Mouse (Mus musculus): Measurements from ENCODE around the gene Grid1. TPM values are rescaled to one million over a fixed set of nuclear protein-coding genes. Genes with fewer than 3 reads are reported as not detected.

Grid1 gene
- polyA plus RNA-seq, 1 experiment from 2014 or later = 0.81 TPM

DNA sequence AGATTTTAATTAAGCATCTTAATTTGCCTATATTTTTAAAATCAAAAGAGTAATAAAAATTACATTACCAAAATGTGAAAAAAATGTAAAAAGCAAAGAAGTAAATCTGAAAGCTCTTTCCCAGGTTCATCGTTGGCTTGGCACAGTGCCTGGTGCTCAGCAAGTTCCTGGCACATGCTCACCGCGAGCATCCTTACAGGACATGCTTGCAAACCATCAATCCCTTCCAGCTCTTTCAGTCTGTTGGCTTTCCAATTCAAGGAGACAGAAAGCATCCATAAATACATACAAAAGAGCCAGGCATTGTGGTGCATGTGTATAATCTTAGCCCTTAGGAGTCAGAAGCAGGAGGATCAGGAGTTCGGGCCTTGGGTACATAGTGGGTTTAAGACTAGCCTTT is 430.5 kb downstream of the Grid1 start:
- Histone ChIP-seq H3K4me3 (no peak overlapping the region), H3K27ac (no peak overlapping the region), H3K4me2 (no peak overlapping the region), H3K4me1 (no peaks in the 10 kb centered on the region), H3K27me3 (no peaks in the 10 kb centered on the region), H3K9ac (no peak overlapping the region), H3K36me3 (no peaks in the 10 kb centered on the region), H3K9me3 (no peaks in the 10 kb centered on the region)
- no peak for ATAC-seq (ENCODE audit: insufficient number of reproducible peaks, insufficient read depth, low FRiP score, low TSS enrichment, low read depth)
- 75% methylated on average over 4 of the region's 4 CpGs for WGBS

DNA sequence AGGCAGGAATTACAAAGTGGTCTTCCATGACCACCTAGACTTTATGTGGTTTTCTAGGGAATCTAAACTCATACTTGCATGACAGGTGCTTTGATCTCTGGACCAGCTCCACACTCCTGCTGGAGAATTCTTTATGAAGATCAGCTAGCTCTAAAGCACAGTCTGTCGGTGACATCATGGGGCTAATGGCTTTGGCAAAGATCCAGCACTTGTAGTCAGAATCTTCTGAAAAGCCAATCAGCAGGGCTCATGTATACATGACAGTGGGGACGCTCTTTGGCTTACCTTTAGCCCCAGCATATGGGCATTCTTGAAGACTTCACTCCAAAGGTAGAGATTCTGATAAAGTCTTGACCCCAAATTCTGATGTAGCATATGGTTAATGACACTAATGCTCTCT is 434.6 kb downstream of the Grid1 start:
- H3K36me3 ChIP-seq = no peaks in the 10 kb centered on the region
- H3K4me1 ChIP-seq = no peaks in the 10 kb centered on the region
- no peaks in the 10 kb centered on the region for H3K27me3 ChIP-seq
- no peak overlapping the region for H3K27ac ChIP-seq
- ATAC-seq (ENCODE audit: insufficient number of reproducible peaks, insufficient read depth, low FRiP score, low TSS enrichment, low read depth) = no peak
- no peak overlapping the region for H3K4me3 ChIP-seq
- H3K9ac ChIP-seq = no peak overlapping the region
- H3K4me2 ChIP-seq = no peak overlapping the region
- WGBS = 62% methylated on average over 2 of the region's 2 CpGs
- no peaks in the 10 kb centered on the region for H3K9me3 ChIP-seq

DNA sequence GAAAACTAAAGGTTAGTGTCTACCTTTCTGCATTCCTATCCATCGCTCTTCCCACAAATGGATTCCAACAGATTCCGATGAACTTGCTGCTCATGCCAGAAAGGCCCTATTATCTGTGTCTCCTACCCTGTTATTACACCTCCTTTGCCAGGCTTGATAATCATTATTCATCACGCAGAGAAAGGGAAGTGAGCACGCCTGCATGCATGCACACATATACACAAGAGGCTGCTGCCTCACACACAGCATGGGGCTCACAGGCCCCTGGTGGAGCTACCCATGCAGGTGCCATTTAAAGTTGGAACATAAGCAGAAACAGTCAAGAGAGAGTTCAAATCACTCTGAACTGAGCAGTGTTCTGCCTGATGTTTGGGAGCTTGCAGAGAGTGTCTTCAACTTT is 450.4 kb downstream of the Grid1 start:
- no peak overlapping the region for H3K4me3 ChIP-seq
- WGBS = 85% methylated on average over 4 of the region's 4 CpGs
- no peaks in the 10 kb centered on the region for H3K27me3 ChIP-seq
- no peaks in the 10 kb centered on the region for H3K9me3 ChIP-seq
- H3K36me3 ChIP-seq = no peaks in the 10 kb centered on the region
- no peak for ATAC-seq (ENCODE audit: insufficient number of reproducible peaks, insufficient read depth, low FRiP score, low TSS enrichment, low read depth)
- no peak overlapping the region for H3K4me2 ChIP-seq
- no peaks in the 10 kb centered on the region for H3K4me1 ChIP-seq
- H3K27ac ChIP-seq = no peak overlapping the region
- H3K9ac ChIP-seq = no peak overlapping the region

DNA sequence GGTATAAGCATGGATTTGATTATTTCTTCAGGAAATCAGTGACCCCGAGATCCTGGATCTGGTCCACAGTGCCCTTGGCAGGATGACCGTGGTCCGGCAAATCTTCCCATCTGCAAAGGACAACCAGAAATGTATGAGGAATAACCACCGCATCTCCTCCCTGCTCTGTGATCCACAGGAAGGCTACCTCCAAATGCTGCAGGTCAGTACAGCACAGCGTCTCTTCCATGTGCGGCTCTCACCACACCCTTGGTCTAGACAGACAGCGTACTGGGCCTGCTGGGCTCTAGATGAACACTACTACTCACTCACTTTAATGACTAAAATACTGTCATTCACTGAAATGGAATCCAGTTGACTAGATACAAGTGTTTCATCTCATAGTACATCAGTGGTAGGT is 489.3 kb downstream of the Grid1 start:
- Histone ChIP-seq H3K4me2 (no peak overlapping the region), H3K36me3 (no peaks in the 10 kb centered on the region), H3K9ac (no peak overlapping the region), H3K9me3 (no peaks in the 10 kb centered on the region), H3K4me3 (no peak overlapping the region), H3K27me3 (no peaks in the 10 kb centered on the region), H3K4me1 (no peaks in the 10 kb centered on the region), H3K27ac (no peak overlapping the region)
- WGBS = 91% methylated on average over 7 of the region's 7 CpGs
- ATAC-seq (ENCODE audit: insufficient number of reproducible peaks, insufficient read depth, low FRiP score, low TSS enrichment, low read depth) = 0 out of 2 replicates have a peak, but pooled peaks have one; percentile 52

DNA sequence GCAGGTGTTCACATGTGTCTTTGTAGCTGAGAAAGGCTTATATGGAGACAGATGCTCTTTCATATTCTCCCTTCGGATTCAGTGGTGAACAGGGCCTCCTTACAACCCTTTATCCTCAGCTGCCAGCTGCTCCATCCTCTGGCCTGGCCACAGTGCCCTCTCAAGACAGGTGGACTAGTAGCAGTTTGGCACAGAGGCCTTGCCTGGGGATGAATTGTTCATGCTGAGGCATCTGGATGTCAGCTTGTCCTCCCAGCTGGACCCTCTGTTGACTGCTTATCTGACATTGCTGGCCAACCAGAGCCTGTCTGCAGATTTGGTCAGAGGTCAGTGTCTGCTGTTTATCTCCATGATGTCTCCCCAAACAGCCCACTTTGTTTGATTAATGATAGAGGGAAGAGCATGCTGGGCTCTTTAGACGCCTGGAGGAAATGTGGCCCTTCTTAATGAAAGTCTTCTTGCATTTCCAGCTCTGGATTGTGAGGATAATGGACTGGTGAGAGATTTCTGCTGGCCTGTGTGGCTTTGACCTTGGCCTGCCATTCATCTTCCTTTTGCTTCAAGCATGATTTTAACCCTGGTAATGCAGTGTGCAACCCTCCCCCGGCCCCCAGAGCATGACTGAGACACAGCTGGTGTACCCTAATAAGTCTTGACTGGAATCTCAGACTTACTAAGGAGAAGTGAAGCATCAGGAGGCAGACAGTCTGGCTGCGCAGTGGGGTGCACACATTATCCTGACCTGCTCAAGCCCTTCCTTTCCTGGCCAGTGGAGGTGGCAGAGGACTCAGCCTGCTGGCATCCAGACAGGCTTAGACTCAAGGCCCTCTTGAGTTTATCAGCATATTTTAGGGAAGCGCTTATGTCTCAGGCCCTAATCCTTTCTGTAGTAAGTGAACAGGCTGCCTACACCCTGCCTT is 493.7 kb downstream of the Grid1 start:
- Histone ChIP-seq H3K4me3 (no peak overlapping the region), H3K36me3 (no peaks in the 10 kb centered on the region), H3K27ac (no peak overlapping the region), H3K9ac (no peak overlapping the region), H3K9me3 (no peaks in the 10 kb centered on the region), H3K27me3 (no peaks in the 10 kb centered on the region), H3K4me1 (no peaks in the 10 kb centered on the region), H3K4me2 (no peak overlapping the region)
- no peak for ATAC-seq (ENCODE audit: insufficient number of reproducible peaks, insufficient read depth, low FRiP score, low TSS enrichment, low read depth)
- WGBS = 72% methylated on average over 5 of the region's 5 CpGs

DNA sequence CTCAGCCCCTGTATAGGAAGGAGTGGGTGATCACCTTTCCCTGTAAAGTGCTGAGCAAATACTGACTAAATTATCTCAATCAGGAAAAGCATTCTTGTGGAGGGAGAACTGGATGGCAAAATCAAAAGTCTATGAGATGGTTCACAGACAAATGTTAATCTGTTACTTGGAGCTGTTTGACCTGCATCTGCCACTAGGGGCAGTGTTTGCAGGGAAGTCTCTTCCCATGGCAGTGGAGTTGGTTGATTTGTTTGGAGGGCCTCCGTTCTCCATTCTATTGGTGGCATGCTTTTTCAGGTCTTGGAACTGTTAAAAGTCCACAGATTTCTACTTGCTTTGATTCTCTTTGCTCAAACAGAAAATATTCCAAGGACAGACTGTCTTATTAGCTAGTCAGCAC is 506.4 kb downstream of the Grid1 start:
- Histone ChIP-seq H3K4me2 (no peak overlapping the region), H3K9ac (no peak overlapping the region), H3K27me3 (no peaks in the 10 kb centered on the region), H3K4me3 (no peak overlapping the region), H3K36me3 (no peaks in the 10 kb centered on the region), H3K9me3 (no peaks in the 10 kb centered on the region), H3K27ac (no peak overlapping the region), H3K4me1 (no peaks in the 10 kb centered on the region)
- WGBS = 75% methylated on average over 1 of the region's 1 CpGs
- no peak for ATAC-seq (ENCODE audit: insufficient number of reproducible peaks, insufficient read depth, low FRiP score, low TSS enrichment, low read depth)

DNA sequence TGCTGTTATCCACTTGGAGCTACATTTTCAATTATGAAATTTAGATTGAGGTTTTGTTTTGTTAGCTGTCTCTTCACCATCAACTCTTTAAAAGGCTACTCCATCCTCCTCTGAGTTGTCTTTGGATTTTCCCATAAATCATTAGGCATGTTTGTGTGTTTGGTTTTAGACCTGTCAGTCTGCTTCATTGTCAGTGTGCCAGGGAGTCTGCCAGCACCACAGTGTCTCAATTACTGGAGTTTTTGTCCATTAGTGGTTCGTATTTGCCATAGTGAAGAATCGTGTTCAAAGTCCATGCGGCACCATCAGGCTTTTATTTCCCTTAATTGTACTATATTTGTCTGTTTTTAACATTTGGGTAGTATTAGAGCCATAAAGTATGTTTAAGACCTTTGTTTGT is 516.7 kb downstream of the Grid1 start:
- no peak for ATAC-seq (ENCODE audit: insufficient number of reproducible peaks, insufficient read depth, low FRiP score, low TSS enrichment, low read depth)
- Histone ChIP-seq H3K9me3 (no peaks in the 10 kb centered on the region), H3K27ac (no peak overlapping the region), H3K27me3 (no peaks in the 10 kb centered on the region), H3K4me3 (no peak overlapping the region), H3K4me2 (no peak overlapping the region), H3K36me3 (no peaks in the 10 kb centered on the region), H3K4me1 (no peaks in the 10 kb centered on the region), H3K9ac (no peak overlapping the region)
- 83% methylated on average over 3 of the region's 3 CpGs for WGBS

DNA sequence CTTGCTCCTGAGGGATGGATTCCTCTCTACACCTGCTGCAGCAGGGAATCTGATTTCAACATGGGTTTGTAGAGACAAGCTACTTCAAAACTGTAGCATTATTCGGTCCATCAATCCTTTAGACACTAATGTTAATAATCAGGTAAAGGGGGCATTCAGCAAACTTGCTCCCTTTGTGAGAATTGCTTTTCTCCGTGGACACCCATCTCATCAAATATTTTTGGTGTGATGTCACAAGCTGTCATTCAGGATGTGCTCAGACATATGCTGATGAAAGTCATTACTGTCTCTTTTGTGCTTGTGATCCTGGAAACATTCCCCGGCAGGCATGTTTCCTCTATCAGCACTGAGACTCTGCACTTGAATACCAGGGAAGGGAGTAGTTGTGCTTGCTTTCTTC is 536.1 kb downstream of the Grid1 start:
- Histone ChIP-seq H3K4me2 (no peak overlapping the region), H3K9me3 (no peaks in the 10 kb centered on the region), H3K4me1 (no peaks in the 10 kb centered on the region), H3K4me3 (no peak overlapping the region), H3K9ac (no peak overlapping the region), H3K27me3 (no peaks in the 10 kb centered on the region), H3K36me3 (no peaks in the 10 kb centered on the region), H3K27ac (no peak overlapping the region)
- ATAC-seq (ENCODE audit: insufficient number of reproducible peaks, insufficient read depth, low FRiP score, low TSS enrichment, low read depth) = no peak
- 65% methylated on average over 3 of the region's 3 CpGs for WGBS

DNA sequence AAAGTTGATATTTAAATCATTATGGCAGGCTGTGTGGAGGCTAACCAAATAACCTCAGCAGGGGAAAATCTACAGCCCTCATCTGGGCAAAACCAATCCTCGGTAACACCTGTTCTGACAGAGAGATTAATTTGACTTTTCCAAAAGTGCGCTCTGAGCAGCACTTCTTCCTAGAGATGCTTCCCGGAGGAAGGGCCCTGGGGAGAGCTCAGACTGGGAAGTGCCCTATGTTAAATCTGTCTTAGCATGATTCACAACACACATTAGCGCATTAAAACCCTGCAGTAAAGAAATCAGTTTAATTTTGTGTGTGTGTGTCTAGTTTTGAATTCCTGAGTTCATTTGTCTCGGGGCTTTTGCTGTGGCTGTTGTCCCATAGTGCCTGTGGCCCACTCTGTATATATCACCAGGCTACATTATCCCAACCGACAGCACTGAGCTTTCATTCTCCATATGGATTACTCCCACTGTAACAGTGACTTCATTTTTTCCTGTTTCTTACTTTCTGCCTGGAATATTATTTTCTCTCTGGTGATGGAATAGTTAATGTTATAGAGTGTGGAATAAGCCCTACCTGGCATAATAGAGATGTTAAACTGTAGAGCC is 536.7 kb downstream of the Grid1 start:
- WGBS = 80% methylated on average over 6 of the region's 6 CpGs
- ATAC-seq (ENCODE audit: insufficient number of reproducible peaks, insufficient read depth, low FRiP score, low TSS enrichment, low read depth) = no peak

DNA sequence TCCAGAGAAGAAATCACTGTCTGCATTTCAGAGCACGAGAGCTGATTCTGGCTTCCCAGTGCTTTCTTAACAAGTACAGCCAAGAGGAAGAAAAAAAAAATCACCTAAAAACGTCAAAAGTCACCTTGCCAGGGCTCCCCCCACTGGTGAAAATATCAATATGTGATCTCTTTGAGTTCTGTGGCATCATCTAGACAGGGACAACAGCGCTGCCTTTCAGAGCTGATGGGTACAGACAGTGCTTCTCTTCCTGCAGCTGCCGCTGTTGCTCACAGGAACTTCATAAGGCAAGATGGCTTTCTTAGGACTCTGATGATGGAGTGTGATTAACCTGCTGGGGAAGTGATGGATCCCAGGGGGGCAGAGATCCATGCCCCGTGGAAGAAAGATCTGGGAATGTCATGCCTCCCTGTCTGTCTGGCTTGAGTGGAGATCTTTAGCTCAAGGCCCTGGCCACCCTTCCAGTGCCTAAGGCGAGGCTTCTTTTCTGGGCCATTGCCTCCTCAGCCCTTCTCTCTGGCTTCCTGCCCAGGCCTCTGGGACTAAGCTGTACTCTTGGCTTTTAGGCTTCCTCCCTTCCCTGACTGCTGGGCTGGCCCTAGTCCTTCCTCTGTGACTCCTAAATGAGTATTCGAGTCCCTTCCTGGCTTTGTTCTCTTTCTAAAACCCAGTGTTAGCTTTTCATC is 538.4 kb downstream of the Grid1 start:
- H3K27me3 ChIP-seq = no peaks in the 10 kb centered on the region
- H3K27ac ChIP-seq = no peak overlapping the region
- H3K4me3 ChIP-seq = no peak overlapping the region
- H3K4me2 ChIP-seq = no peak overlapping the region
- no peak overlapping the region for H3K9ac ChIP-seq
- H3K4me1 ChIP-seq = no peaks in the 10 kb centered on the region
- 54% methylated on average over 7 of the region's 7 CpGs for WGBS
- ATAC-seq (ENCODE audit: insufficient number of reproducible peaks, insufficient read depth, low FRiP score, low TSS enrichment, low read depth) = no peak
- no peaks in the 10 kb centered on the region for H3K36me3 ChIP-seq
- H3K9me3 ChIP-seq = no peaks in the 10 kb centered on the region

More for the DNA sequence above, 536.7 kb downstream of the Grid1 start:
- Histone ChIP-seq H3K27me3 (no peaks in the 10 kb centered on the region), H3K4me2 (no peak overlapping the region), H3K4me1 (no peaks in the 10 kb centered on the region), H3K9ac (no peak overlapping the region), H3K4me3 (no peak overlapping the region), H3K36me3 (no peaks in the 10 kb centered on the region), H3K9me3 (no peaks in the 10 kb centered on the region), H3K27ac (no peak overlapping the region)

DNA sequence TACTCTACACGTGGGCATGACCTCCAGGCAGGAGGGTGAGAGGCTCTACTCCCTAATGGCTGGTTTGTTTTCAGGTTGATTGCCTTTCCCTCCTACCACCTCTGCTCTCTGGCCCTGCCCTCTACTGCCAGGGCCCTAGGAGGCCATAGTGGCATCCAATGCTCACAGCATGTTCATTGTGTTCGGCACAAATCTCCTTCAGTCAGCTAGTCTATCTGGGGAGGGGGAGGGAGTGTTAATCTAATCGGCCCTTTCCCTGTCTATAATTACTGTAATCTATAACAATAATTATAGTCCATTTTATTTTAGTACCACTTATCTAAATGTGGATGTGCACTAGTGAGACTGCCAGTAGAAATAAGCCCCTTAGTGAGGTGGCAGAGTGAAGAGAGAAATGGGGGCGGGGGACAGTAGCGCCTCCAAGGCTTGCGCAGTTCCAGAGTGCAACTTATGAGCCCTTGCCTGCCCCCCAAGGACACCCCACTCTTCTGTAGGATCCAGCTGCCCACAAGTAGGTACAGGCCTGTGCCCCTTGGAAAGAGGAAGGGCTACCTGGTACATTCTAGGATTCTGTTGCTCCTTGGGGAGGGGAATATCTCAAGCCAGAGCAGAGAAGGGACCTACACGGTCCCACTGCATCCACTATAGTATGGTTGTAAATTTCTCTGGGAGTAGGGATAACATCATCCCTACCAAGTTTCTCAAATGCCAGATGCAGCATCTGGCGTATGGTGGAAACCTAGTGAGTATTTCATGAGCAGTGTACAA is 545.5 kb downstream of the Grid1 start:
- no peak overlapping the region for H3K4me3 ChIP-seq
- no peak overlapping the region for H3K9ac ChIP-seq
- ATAC-seq (ENCODE audit: insufficient number of reproducible peaks, insufficient read depth, low FRiP score, low TSS enrichment, low read depth) = no peak
- H3K4me2 ChIP-seq = no peak overlapping the region
- no peaks in the 10 kb centered on the region for H3K4me1 ChIP-seq
- H3K36me3 ChIP-seq = no peaks in the 10 kb centered on the region
- no peaks in the 10 kb centered on the region for H3K9me3 ChIP-seq
- 74% methylated on average over 8 of the region's 8 CpGs for WGBS
- H3K27ac ChIP-seq = no peak overlapping the region
- no peaks in the 10 kb centered on the region for H3K27me3 ChIP-seq

All from embryonic facial prominence, embryonic 13.5 days (tissue).